ENCODE assay signal across 19 mouse cellular contexts in genomic region chr8:108994187-108994586, GRCm38 (mm10).
"Had no signal": no experiment of that assay in that cellular context is flagged by ENCODE, and none has a peak within 500 bp of the region (broad histone marks: within the 10 kb centered on the region; RNA-seq: fewer than 3 reads in every experiment).

No protein-coding gene starts in this region.

- H3K27me3 ChIP-seq: lung, embryonic 15.5 days; megakaryocyte, embryonic 14.5 days; midbrain, embryonic 13.5 days; midbrain, embryonic 15.5 days; neural tube, embryonic 12.5 days had no signal

- H3K4me2 ChIP-seq: lung, embryonic 15.5 days; midbrain, embryonic 11.5 days; midbrain, embryonic 13.5 days; midbrain, embryonic 15.5 days; neural tube, embryonic 12.5 days had no signal

- H3K27ac ChIP-seq: lung, embryonic 15.5 days; macrophage; midbrain, embryonic 13.5 days; midbrain, embryonic 15.5 days; neural tube, embryonic 12.5 days had no signal

- H3K9me3 ChIP-seq: lung, embryonic 15.5 days; megakaryocyte, embryonic 14.5 days; midbrain, embryonic 13.5 days; midbrain, embryonic 15.5 days; neural tube, embryonic 12.5 days had no signal

- H3K4me3 ChIP-seq: lung, embryonic 15.5 days; megakaryocyte, embryonic 14.5 days; midbrain, embryonic 13.5 days; midbrain, embryonic 15.5 days; neural tube, embryonic 12.5 days had no signal

- H3K9ac ChIP-seq: lung, embryonic 15.5 days; midbrain, embryonic 13.5 days; midbrain, embryonic 15.5 days; neural tube, embryonic 12.5 days had no signal

- H3K36me3 ChIP-seq: lung, embryonic 15.5 days; midbrain, embryonic 13.5 days; midbrain, embryonic 15.5 days; neural tube, embryonic 12.5 days had no signal

- DNase-seq: lung, adult 2 months; lung, postnatal 14 days; lung, postnatal 36 days; retina, postnatal 1 day; right cerebral cortex, adult 18-20 months; right cerebral cortex, postnatal 25 days; right cerebral cortex, postnatal 4 days; spleen, adult 18-20 months; thymus, adult 18-20 months; thymus, postnatal 14 days; thymus, postnatal 36 days had no signal

- H3K4me1 ChIP-seq: megakaryocyte, embryonic 14.5 days; midbrain, embryonic 13.5 days had no signal

- ATAC-seq: lung, postnatal 0 days; midbrain, embryonic 13.5 days; midbrain, embryonic 15.5 days had no signal
